Mouse (Mus musculus): ENCODE results near the gene Ms4a4b.

- no peak for TF ChIP-seq CTCF (conservative IDR thresholded peaks at IDR 0.05; ENCODE audit: low read length)
- TF ChIP-seq POU5F1 (IDR thresholded peaks at IDR 0.05; ENCODE audit: borderline replicate concordance, low read length) = no peak
- TF ChIP-seq NANOG (IDR thresholded peaks at IDR 0.05; ENCODE audit: borderline replicate concordance, low read length) = no peak
Observed at GRCm38 (mm10) chr19:11516246-11516645, 72.9 kb downstream of the Ms4a4b start, which contains the start of gene Ms4a6b.

All from E14TG2a.4 (cell line).